Mouse (Mus musculus) liver, embryonic 14.5 days (tissue): Measurements from ENCODE around the gene Wdfy2.

Experiments used
- CTCF ChIP-seq: IDR thresholded peaks from 2 replicates; pipeline ENCODE4 v1.5.1; 2016; ENCODE audit warnings: antibody characterized with exemption, low read depth, control low read depth
- EP300 ChIP-seq: IDR thresholded peaks from 2 replicates; pipeline ENCODE4 v1.6.1; 2016; ENCODE audit warnings: antibody characterized with exemption, low read depth

DNA sequence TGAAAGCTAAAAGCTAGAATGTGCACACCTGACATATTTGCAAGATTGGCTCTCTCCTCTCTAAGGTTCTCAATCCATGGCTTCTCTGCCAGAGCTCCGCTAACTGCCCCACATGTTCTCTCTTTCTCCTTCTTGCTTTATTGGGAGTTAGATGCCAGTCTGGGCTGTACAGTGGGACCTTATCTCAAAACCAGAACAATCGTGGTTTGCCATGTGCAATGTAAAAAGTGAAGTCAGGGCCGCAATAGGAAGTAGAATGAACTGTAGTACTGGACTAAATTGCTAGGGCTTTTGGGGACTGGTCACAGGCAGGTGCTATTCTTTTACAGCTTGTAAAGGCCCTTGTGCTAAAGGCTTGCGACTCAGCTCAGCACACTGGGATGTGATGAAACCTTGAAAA is 48.2 kb upstream of the Wdfy2 start:
- TF ChIP-seq CTCF (no peak), EP300 (no peak)
